Mouse (Mus musculus): ENCODE measurements around the gene Dcxr. TPM values are rescaled to one million over a fixed set of nuclear protein-coding genes. Genes with fewer than 3 reads are reported as not detected.
"Not testable (repeated sequence)": the region's sequence is repeated elsewhere in the genome, so short reads cannot be mapped to it uniquely, and the experiment has no call there.

Gene Dcxr
- polyA plus RNA-seq, 1 experiment, result 21.2 TPM

DNA sequence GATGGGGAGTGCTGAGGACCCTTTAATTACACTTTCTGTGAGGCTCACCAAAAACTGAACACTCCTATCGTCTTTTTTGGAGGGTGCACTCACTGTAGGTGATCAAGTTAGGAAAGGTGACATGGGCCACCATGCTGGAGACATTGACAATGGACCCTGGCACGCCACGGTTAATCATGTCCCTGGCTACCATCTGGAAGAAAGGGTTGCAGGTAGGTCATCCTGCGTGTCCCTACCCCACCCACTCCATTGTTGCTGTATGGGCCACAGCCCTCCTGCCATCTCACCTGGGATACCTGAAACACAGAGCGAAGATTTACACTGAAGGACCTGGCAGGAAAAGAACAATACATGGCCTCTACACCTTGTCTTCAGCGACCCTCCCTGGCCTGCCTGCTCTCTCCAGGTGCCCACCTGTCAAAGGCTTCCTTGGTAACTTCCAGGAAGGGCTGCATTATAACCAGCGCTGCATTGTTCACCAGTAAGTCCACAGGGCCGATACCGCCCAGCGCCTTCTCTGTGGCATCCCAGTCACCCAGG lies 3.3 kb upstream of the Dcxr start:
- H3K4me3 ChIP-seq, result no peak overlapping the region
- no peak overlapping the region for H3K4me2 ChIP-seq (ENCODE audit: low read depth)
- H3K36me3 ChIP-seq (ENCODE audit: control insufficient read depth, insufficient read depth), result no peaks in the 10 kb centered on the region
- TF ChIP-seq E2F4 (IDR thresholded peaks at IDR 0.05; ENCODE audit: insufficient read depth), result no peak
- TF ChIP-seq TCF12 (IDR thresholded peaks at IDR 0.05; ENCODE audit: insufficient read depth, poor library complexity, severe bottlenecking), result no peak
- TF ChIP-seq REST (IDR thresholded peaks at IDR 0.05; ENCODE audit: insufficient read depth, insufficient read length), result no peak
- no peak for TF ChIP-seq MYOD1 (IDR thresholded peaks at IDR 0.05; ENCODE audit: control insufficient read depth in 1 of 3, insufficient read length in 2 of 3, low read depth in 2 of 3)
- no peak for TF ChIP-seq MYOG (IDR thresholded peaks at IDR 0.05; ENCODE audit: control insufficient read depth in 1 of 3, insufficient read depth in 1 of 3, insufficient read length in 2 of 3, low read depth in 2 of 3)
- TF ChIP-seq CEBPB (IDR thresholded peaks at IDR 0.05; ENCODE audit: insufficient read depth, poor library complexity, severe bottlenecking), result no peak
- TF ChIP-seq MAX (IDR thresholded peaks at IDR 0.05; ENCODE audit: low read depth), result no peak
- no peak for TF ChIP-seq POLR2A (IDR thresholded peaks at IDR 0.05; ENCODE audit: insufficient read length, low read depth)
- TF ChIP-seq POLR2AphosphoS2 (IDR thresholded peaks at IDR 0.05; ENCODE audit: insufficient read length, low read depth), result no peak
- no peak for TF ChIP-seq TCF3 (IDR thresholded peaks at IDR 0.05; ENCODE audit: insufficient read length, low read depth)
- TF ChIP-seq SRF (IDR thresholded peaks at IDR 0.05; ENCODE audit: control insufficient read depth, insufficient read length, low read depth), result no peak
- TF ChIP-seq USF1 (IDR thresholded peaks at IDR 0.05; ENCODE audit: low read depth), result no peak
- no peaks in the 10 kb centered on the region for H3K27me3 ChIP-seq (ENCODE audit: control insufficient read depth, insufficient read depth, insufficient read length)
- no peaks in the 10 kb centered on the region for H3K79me2 ChIP-seq (ENCODE audit: control insufficient read depth, insufficient read depth)
- H3ac ChIP-seq (ENCODE audit: control insufficient read depth, insufficient read length), result no peak overlapping the region

DNA sequence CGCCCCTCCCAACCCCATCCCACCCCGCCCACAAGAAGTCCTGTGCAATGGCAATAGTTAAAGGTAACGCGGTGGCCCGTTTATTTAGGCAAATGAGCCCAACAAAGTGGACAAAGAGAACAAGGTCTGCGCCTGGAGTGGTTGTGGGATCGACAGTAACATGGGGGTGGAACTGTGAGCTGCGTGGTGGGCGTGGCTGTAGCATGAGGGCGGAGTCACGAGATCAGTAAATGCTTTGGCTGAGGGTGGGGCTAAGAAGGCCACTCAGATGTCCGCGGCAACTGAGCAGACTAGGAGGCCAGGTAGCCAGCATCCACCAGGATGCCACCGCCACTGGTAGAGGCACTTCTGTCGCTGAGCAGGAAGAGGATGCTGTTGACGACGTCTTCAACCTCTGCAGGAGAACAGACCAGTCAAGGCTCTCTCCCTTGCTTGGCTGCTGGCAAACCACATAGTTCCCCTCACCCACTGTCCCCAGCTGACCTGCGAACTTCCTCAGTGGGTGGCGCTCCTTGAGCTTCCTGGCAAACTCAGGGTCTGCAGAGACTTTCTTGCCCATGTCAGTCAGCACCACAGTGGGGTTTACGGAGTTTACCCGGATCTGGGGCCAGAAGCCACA lies 2.5 kb upstream of the Dcxr start:
- not testable (repeated sequence) for H3K36me3 ChIP-seq (ENCODE audit: control insufficient read depth, insufficient read depth); H3ac ChIP-seq (ENCODE audit: control insufficient read depth, insufficient read length); H3K27me3 ChIP-seq (ENCODE audit: control insufficient read depth, insufficient read depth, insufficient read length); H3K79me2 ChIP-seq (ENCODE audit: control insufficient read depth, insufficient read depth); H3K4me2 ChIP-seq (ENCODE audit: low read depth); H3K4me3 ChIP-seq

GRCm38 (mm10) chr11:120728530-120729240 lies 1.6 kb upstream of the Dcxr start:
- Histone ChIP-seq H3K4me3 (no peak overlapping the region), H3K27me3 (ENCODE audit: control insufficient read depth, insufficient read depth, insufficient read length) (no peaks in the 10 kb centered on the region), H3ac (ENCODE audit: control insufficient read depth, insufficient read length) (no peak overlapping the region), H3K79me2 (ENCODE audit: control insufficient read depth, insufficient read depth) (no peaks in the 10 kb centered on the region), H3K36me3 (ENCODE audit: control insufficient read depth, insufficient read depth) (no peaks in the 10 kb centered on the region), H3K4me2 (ENCODE audit: low read depth) (no peak overlapping the region)
- TF ChIP-seq CEBPB (IDR thresholded peaks at IDR 0.05; ENCODE audit: insufficient read depth, poor library complexity, severe bottlenecking) (no peak), TCF3 (IDR thresholded peaks at IDR 0.05; ENCODE audit: insufficient read length, low read depth) (no peak)

DNA sequence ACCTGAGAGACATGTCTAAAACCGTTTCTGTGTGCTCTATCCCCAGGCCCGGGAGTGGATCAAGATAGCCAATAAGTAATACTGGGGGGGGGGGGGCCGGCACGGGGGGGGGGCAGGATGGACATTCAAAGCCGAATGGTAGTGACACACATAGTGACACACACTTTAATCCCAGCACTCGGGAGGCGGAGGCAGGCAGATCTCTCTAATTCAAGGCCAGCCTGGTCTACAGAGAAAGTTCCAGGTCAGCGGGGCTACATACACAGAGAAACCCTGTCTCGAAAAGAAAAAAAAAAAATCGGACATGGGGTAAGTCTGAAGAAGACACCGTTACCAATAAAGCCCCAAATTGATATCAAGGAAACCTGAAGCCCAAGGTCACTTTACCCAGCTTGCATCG lies 483 bp upstream of the Dcxr start:
- no peaks in the 10 kb centered on the region for H3K36me3 ChIP-seq (ENCODE audit: control insufficient read depth, insufficient read depth)
- no peaks in the 10 kb centered on the region for H3K27me3 ChIP-seq (ENCODE audit: control insufficient read depth, insufficient read depth, insufficient read length)
- H3K4me3 ChIP-seq, result peak overlapping the region; percentile 24
- TF ChIP-seq TCF12 (IDR thresholded peaks at IDR 0.05; ENCODE audit: insufficient read depth, poor library complexity, severe bottlenecking) (no peak), POLR2A (IDR thresholded peaks at IDR 0.05; ENCODE audit: insufficient read length, low read depth) (no peak), E2F4 (IDR thresholded peaks at IDR 0.05; ENCODE audit: insufficient read depth) (no peak), REST (IDR thresholded peaks at IDR 0.05; ENCODE audit: insufficient read depth, insufficient read length) (no peak), USF1 (IDR thresholded peaks at IDR 0.05; ENCODE audit: low read depth) (no peak), TCF3 (IDR thresholded peaks at IDR 0.05; ENCODE audit: insufficient read length, low read depth) (no peak), CEBPB (IDR thresholded peaks at IDR 0.05; ENCODE audit: insufficient read depth, poor library complexity, severe bottlenecking) (no peak), POLR2AphosphoS2 (IDR thresholded peaks at IDR 0.05; ENCODE audit: insufficient read length, low read depth) (no peak), MAX (IDR thresholded peaks at IDR 0.05; ENCODE audit: low read depth) (no peak)
- H3K4me2 ChIP-seq (ENCODE audit: low read depth), result no peak overlapping the region
- H3ac ChIP-seq (ENCODE audit: control insufficient read depth, insufficient read length), result peak overlapping the region; percentile 16
- H3K79me2 ChIP-seq (ENCODE audit: control insufficient read depth, insufficient read depth), result no peaks in the 10 kb centered on the region

- Histone ChIP-seq H3K4me3 (peak overlapping the region; percentile 24), H3K79me2 (ENCODE audit: control insufficient read depth, insufficient read depth) (no peaks in the 10 kb centered on the region), H3K27me3 (ENCODE audit: control insufficient read depth, insufficient read depth, insufficient read length) (no peaks in the 10 kb centered on the region), H3K36me3 (ENCODE audit: control insufficient read depth, insufficient read depth) (no peaks in the 10 kb centered on the region), H3K4me2 (ENCODE audit: low read depth) (peak overlapping the region; percentile 94), H3ac (ENCODE audit: control insufficient read depth, insufficient read length) (peak overlapping the region; percentile 16)
- TF ChIP-seq TCF12 (IDR thresholded peaks at IDR 0.05; ENCODE audit: insufficient read depth, poor library complexity, severe bottlenecking), result no peak
- TF ChIP-seq POLR2A (IDR thresholded peaks at IDR 0.05; ENCODE audit: insufficient read length, low read depth), result no peak
- no peak for TF ChIP-seq TCF3 (IDR thresholded peaks at IDR 0.05; ENCODE audit: insufficient read length, low read depth)
- no peak for TF ChIP-seq POLR2AphosphoS2 (IDR thresholded peaks at IDR 0.05; ENCODE audit: insufficient read length, low read depth)
- no peak for TF ChIP-seq CEBPB (IDR thresholded peaks at IDR 0.05; ENCODE audit: insufficient read depth, poor library complexity, severe bottlenecking)
- no peak for TF ChIP-seq USF1 (IDR thresholded peaks at IDR 0.05; ENCODE audit: low read depth)
These were observed 575 bp downstream of the Dcxr start for GRCm38 (mm10) chr11:120726243-120727168.

Measured in myocyte (in vitro differentiated cells).